ENCODE assay signal across 9 mouse cellular contexts in genomic region chr9:47733780-47734451, GRCm38 (mm10).
A peak's percentile ranks its signal among the peaks of the same experiment; 100 is the strongest.
DNase-seq lines count a peak whose midpoint lies in the region; ATAC-seq and TF ChIP-seq lines count a peak whose summit lies in the region.
"Had no signal": no experiment of that assay in that cellular context is flagged by ENCODE, and none has a peak within 500 bp of the region (broad histone marks: within the 10 kb centered on the region; RNA-seq: fewer than 3 reads in every experiment).

No protein-coding gene starts in this region.

- intact Hi-C loops in gastrocnemius, adult 2 months (cut with DNase I), result loop anchor here (5.0 kb wide), 1 partner anchor 33 kb away; no protein-coding TSS in a partner anchor

- no peak overlapping the region for H3K4me2 ChIP-seq in neural tube, embryonic 13.5 days
- no peak overlapping the region for H3K4me2 ChIP-seq in neural tube, embryonic 15.5 days
- H3K4me2 ChIP-seq: limb, embryonic 13.5 days had no signal

- no peaks in the 10 kb centered on the region for H3K27me3 ChIP-seq in neural tube, embryonic 13.5 days
- H3K27me3 ChIP-seq in neural tube, embryonic 15.5 days (replicated peaks), result no peaks in the 10 kb centered on the region
- H3K27me3 ChIP-seq: limb, embryonic 13.5 days had no signal

- H3K27ac ChIP-seq in gastrocnemius, adult 2 months, result peak overlapping the region; percentile 79
- peak overlapping the region; percentile 6; the same call in 1 of the 2 replicates for H3K27ac ChIP-seq in neural tube, embryonic 13.5 days (replicated peaks)
- no peak overlapping the region for H3K27ac ChIP-seq in neural tube, embryonic 15.5 days (replicated peaks)
- H3K27ac ChIP-seq: limb, embryonic 13.5 days had no signal

- no peak for TF ChIP-seq CTCF in gastrocnemius, adult 2 months (IDR thresholded peaks at IDR 0.05)

- peaks cover 34% of the 10 kb centered on the region for H3K4me1 ChIP-seq in neural tube, embryonic 13.5 days (replicated peaks)
- peaks cover 24% of the 10 kb centered on the region for H3K4me1 ChIP-seq in neural tube, embryonic 15.5 days

- no peak overlapping the region for H3K9ac ChIP-seq in neural tube, embryonic 13.5 days
- H3K9ac ChIP-seq in neural tube, embryonic 15.5 days (replicated peaks), result no peak overlapping the region
- H3K9ac ChIP-seq: limb, embryonic 13.5 days had no signal

- 67% methylated on average over 13 of the region's 13 CpGs for WGBS in neural tube, embryonic 13.5 days
- WGBS in neural tube, embryonic 15.5 days, result 65% methylated on average over 13 of the region's 13 CpGs

- DNase-seq in gastrocnemius, adult 2 months, result no peak
- DNase-seq in gastrocnemius, postnatal 10 days, result no peak
- DNase-seq in spleen, postnatal 36 days (ENCODE audit: low spot score in 2 of 2), result peak; percentile 10 to 35
- DNase-seq in retina, embryonic 14.5 days (ENCODE audit: low spot score), result no peak
- DNase-seq in urinary bladder, postnatal 4 days (ENCODE audit: low spot score in 2 of 2), result no peak

- no peak for ATAC-seq in neural tube, embryonic 13.5 days (ENCODE audit: low read depth)
- no peak for ATAC-seq in neural tube, embryonic 15.5 days (ENCODE audit: low FRiP score)
- peak; percentile 69 to 75; a peak in 3 of 4 replicates for ATAC-seq in hematopoietic stem cell, adult 5-6 weeks (replicated peaks in 1 of 2; ENCODE audit: insufficient read depth in 1 of 2, low FRiP score in 2 of 2, low TSS enrichment in 1 of 2, low read depth in 1 of 2, poor library complexity in 2 of 2, severe bottlenecking in 2 of 2)

- H3K36me3 ChIP-seq in neural tube, embryonic 13.5 days, result no peaks in the 10 kb centered on the region
- H3K36me3 ChIP-seq in neural tube, embryonic 15.5 days, result no peaks in the 10 kb centered on the region
- H3K36me3 ChIP-seq: limb, embryonic 13.5 days had no signal

- no peaks in the 10 kb centered on the region for H3K9me3 ChIP-seq in neural tube, embryonic 13.5 days
- H3K9me3 ChIP-seq in neural tube, embryonic 15.5 days (replicated peaks), result no peaks in the 10 kb centered on the region
- H3K9me3 ChIP-seq: limb, embryonic 13.5 days had no signal

- no peak overlapping the region for H3K4me3 ChIP-seq in gastrocnemius, adult 2 months
- no peak overlapping the region for H3K4me3 ChIP-seq in neural tube, embryonic 13.5 days
- no peak overlapping the region for H3K4me3 ChIP-seq in neural tube, embryonic 15.5 days (replicated peaks)
- H3K4me3 ChIP-seq: limb, embryonic 13.5 days had no signal

Comparison
In these comparisons a context has a peak if more than half of its experiments do, and no peak if none do; other contexts are left out.
1. DNase-seq: peak in spleen, postnatal 36 days (2 of 2); none in gastrocnemius, adult 2 months (single experiment), gastrocnemius, postnatal 10 days (single experiment), retina, embryonic 14.5 days (single experiment) and urinary bladder, postnatal 4 days (0 of 2).
2. ATAC-seq: peak in hematopoietic stem cell, adult 5-6 weeks (2 of 2); none in neural tube, embryonic 13.5 days (single experiment) and neural tube, embryonic 15.5 days (single experiment).